Mouse (Mus musculus) MEL (cell line): ENCODE data around the gene Rac2. TPM values are rescaled to one million over a fixed set of nuclear protein-coding genes. Genes with fewer than 3 reads are reported as not detected.

ENCODE experiments used
- DNase-seq: peaks from one replicate; pipeline ENCODE4 v3.0.0; 2011; ENCODE audit warnings: low read depth, low spot score
- H3K27ac ChIP-seq: 2 replicates; pipeline ENCODE4 v1.5.1; 2012; ENCODE audit warnings: low read depth, mild to moderate bottlenecking, control low read depth, low read length, moderate library complexity; ENCODE audit not compliant: control insufficient read depth
- H3K27me3 ChIP-seq, 2 experiments: fragments of 150-350 bp in 1 of 2; sonication (generic) in 1 of 2; 2 replicates each; pipeline ENCODE4 v1.6.1; 2012; ENCODE audit warnings: low read length in 2 of 2, mild to moderate bottlenecking in 2 of 2, improper control_type of control experiment in 1 of 2, moderate library complexity in 1 of 2; ENCODE audit not compliant: insufficient read depth in 2 of 2, control insufficient read depth in 1 of 2
- H3K36me3 ChIP-seq, 2 experiments: 2 replicates each; pipeline ENCODE4 v1.6.1; 2012 to 2014; ENCODE audit warnings: low read length in 2 of 2, improper control_type of control experiment in 1 of 2, inconsistent platforms in 1 of 2, mild to moderate bottlenecking in 1 of 2; ENCODE audit not compliant: insufficient read depth in 2 of 2, control insufficient read depth in 1 of 2
- H3K4me1 ChIP-seq, 2 experiments: fragments of 150-350 bp in 1 of 2; sonication (generic) in 1 of 2; 2 replicates each; pipeline ENCODE4 v1.6.1; 2012; ENCODE audit warnings: low read length in 2 of 2, improper control_type of control experiment in 1 of 2, mild to moderate bottlenecking in 1 of 2; ENCODE audit not compliant: insufficient read depth in 2 of 2, control insufficient read depth in 1 of 2
- H3K4me3 ChIP-seq, 2 experiments: fragments of 150-350 bp in 1 of 2; sonication (generic) in 1 of 2; 2 replicates each; pipeline ENCODE4 v1.5.1; 2012; ENCODE audit warnings: low read depth in 2 of 2, low read length in 2 of 2, mild to moderate bottlenecking in 2 of 2, moderate library complexity in 2 of 2, control low read depth in 1 of 2, improper control_type of control experiment in 1 of 2; ENCODE audit not compliant: control insufficient read depth in 1 of 2, insufficient read depth in 1 of 2
- H3K79me2 ChIP-seq: 2 replicates; pipeline ENCODE4 v1.6.1; 2012; ENCODE audit warnings: mild to moderate bottlenecking, low read length, moderate library complexity; ENCODE audit not compliant: control insufficient read depth, poor library complexity, insufficient read depth
- H3K9ac ChIP-seq: 2 replicates; pipeline ENCODE4 v1.6.1; 2012; ENCODE audit warnings: low read depth, mild to moderate bottlenecking, control low read depth, low read length, moderate library complexity; ENCODE audit not compliant: control insufficient read depth, poor library complexity, severe bottlenecking
- H3K9me3 ChIP-seq: fragments of 150-350 bp; sonication (generic); replicated peaks from 2 replicates; pipeline ENCODE4 v1.6.1; 2012; ENCODE audit warnings: mild to moderate bottlenecking, low read length, improper control_type of control experiment, moderate library complexity; ENCODE audit not compliant: insufficient read depth
- CHD2 ChIP-seq: IDR thresholded peaks from 2 replicates; pipeline ENCODE4 v1.6.1; 2011; ENCODE audit warnings: low read length, improper control_type of control experiment
- CTCF ChIP-seq, 3 experiments: IDR thresholded peaks in 2 of 3; conservative IDR thresholded peaks in 1 of 3; 2 replicates each; pipeline ENCODE4 v1.5.1; 2011 to 2012; ENCODE audit warnings: low read length in 3 of 3, low read depth in 2 of 3, mild to moderate bottlenecking in 2 of 3, improper control_type of control experiment in 1 of 3, inconsistent platforms in 1 of 3, mixed read lengths in 1 of 3, moderate library complexity in 1 of 3; ENCODE audit not compliant: control insufficient read depth in 1 of 3, insufficient read depth in 1 of 3, poor library complexity in 1 of 3, severe bottlenecking in 1 of 3
- ETS1 ChIP-seq: IDR thresholded peaks from 2 replicates; pipeline ENCODE4 v1.6.1; 2012; ENCODE audit warnings: low read depth, mild to moderate bottlenecking, inconsistent platforms, low read length, improper control_type of control experiment, moderate library complexity
- JUND ChIP-seq: IDR thresholded peaks from 2 replicates; pipeline ENCODE4 v1.6.1; 2011; ENCODE audit warnings: low read depth, mild to moderate bottlenecking, improper control_type of control experiment, low read length
- MAX ChIP-seq: IDR thresholded peaks from 2 replicates; pipeline ENCODE4 v1.6.1; 2011; ENCODE audit warnings: low read length, improper control_type of control experiment
- MEF2A ChIP-seq: IDR thresholded peaks from 2 replicates; pipeline ENCODE4 v1.6.1; 2014; ENCODE audit warnings: low read depth, mild to moderate bottlenecking, inconsistent platforms, low read length, improper control_type of control experiment; ENCODE audit not compliant: poor library complexity, insufficient replicate concordance, severe bottlenecking; ENCODE audit errors: extremely low read depth
- NELFE ChIP-seq: IDR thresholded peaks from 2 replicates; pipeline ENCODE4 v1.6.1; 2011; ENCODE audit warnings: low read depth, low read length, improper control_type of control experiment
- RCOR1 ChIP-seq: IDR thresholded peaks from 2 replicates; pipeline ENCODE4 v1.6.1; 2012; ENCODE audit warnings: low read depth, mild to moderate bottlenecking, inconsistent platforms, low read length, improper control_type of control experiment
- SIN3A ChIP-seq: IDR thresholded peaks from 2 replicates; pipeline ENCODE4 v1.6.1; 2012; ENCODE audit warnings: low read length, improper control_type of control experiment, inconsistent platforms
- SMC3 ChIP-seq: IDR thresholded peaks from 2 replicates; pipeline ENCODE4 v1.6.1; 2011; ENCODE audit warnings: low read depth, low read length, improper control_type of control experiment
- TCF12 ChIP-seq: IDR thresholded peaks from 2 replicates; pipeline ENCODE4 v1.6.1; 2014; ENCODE audit warnings: low read depth, mild to moderate bottlenecking, inconsistent platforms, low read length, improper control_type of control experiment, moderate library complexity
- polyA plus RNA-seq, 2 experiments: library from polyadenylated mRNA; stranded (reverse) in 1 of 2; unstranded in 1 of 2; fragments of >175 nt in 1 of 2; fragments of >200 nt in 1 of 2; gene quantifications; 2 replicates each; pipeline versions ENCODE4 v1.2.1 to v1.2.4; 2012; ENCODE audit warnings: low replicate concordance in 2 of 2, low read depth in 1 of 2; ENCODE audit not compliant: insufficient read length in 2 of 2, insufficient read depth in 1 of 2, missing spikeins in 1 of 2
- total RNA-seq: library from RNA; depleted of rRNA; stranded (reverse); fragments of 300-350 nt; gene quantifications from 2 replicates; pipeline ENCODE4 v1.2.3, GENCODE M21; 2012

Rac2 gene
- total and polyA plus RNA-seq, 3 experiments, result 257 to 881 (median 772) TPM

DNA sequence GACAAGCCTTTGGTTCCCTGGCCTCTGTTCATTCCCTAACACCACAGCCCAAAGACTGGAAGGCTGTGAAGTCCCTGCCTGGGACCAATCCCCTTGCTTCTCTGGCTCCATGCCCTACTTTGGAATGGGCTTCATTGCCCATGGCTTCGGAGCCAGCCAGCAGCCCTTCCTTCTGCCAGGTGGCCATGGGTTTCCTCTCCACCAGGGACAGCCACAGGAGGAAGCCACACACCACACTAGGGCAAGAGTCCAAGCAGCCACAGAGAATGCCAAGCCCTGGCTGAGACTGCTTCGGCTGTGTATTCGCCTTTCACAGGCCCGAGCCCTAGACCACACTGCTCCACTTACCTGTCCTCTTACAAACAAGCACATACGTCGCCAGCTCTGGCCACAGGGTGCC, 33.5 kb upstream of the Rac2 start:
- Histone ChIP-seq H3K27me3 (no peaks in the 10 kb centered on the region), H3K27ac (no peak overlapping the region), H3K4me1 (no peaks in the 10 kb centered on the region), H3K79me2 (no peaks in the 10 kb centered on the region), H3K4me3 (no peak overlapping the region), H3K9ac (no peak overlapping the region), H3K36me3 (no peaks in the 10 kb centered on the region), H3K9me3 (no peaks in the 10 kb centered on the region)
- DNase-seq, result no peak
- TF ChIP-seq CHD2, result no peak
- no peak for TF ChIP-seq RCOR1

DNA sequence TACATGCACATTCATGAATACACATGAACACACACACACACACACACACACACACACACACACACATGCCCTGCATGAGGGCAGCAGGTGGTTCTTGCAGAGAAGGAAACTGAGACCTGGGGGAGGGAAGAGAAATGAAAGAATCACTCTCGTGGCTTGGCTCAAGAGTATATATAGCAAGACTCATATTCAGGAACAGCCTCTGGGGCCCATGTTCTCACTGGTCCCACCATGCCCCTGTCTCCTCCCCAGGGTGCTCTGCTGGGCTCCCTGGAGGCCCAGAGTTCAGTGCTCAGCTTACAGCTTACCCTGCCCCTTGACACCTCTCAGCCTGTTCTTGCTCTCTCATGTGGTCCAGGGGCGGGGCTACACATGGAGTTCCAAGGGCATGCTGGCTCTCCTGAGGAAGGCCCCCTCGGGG, 32.8 kb upstream of the Rac2 start:
- H3K4me3 ChIP-seq, result no peak overlapping the region
- DNase-seq, result no peak
- H3K79me2 ChIP-seq, result no peaks in the 10 kb centered on the region
- no peaks in the 10 kb centered on the region for H3K27me3 ChIP-seq
- no peak overlapping the region for H3K9ac ChIP-seq
- H3K36me3 ChIP-seq, result no peaks in the 10 kb centered on the region
- H3K9me3 ChIP-seq, result no peaks in the 10 kb centered on the region
- H3K4me1 ChIP-seq, result no peaks in the 10 kb centered on the region
- TF ChIP-seq CTCF (IDR thresholded peaks at IDR 0.05 in 2 of 3, conservative IDR thresholded peaks at IDR 0.05 in 1 of 3; ENCODE audit: control insufficient read depth in 1 of 3, insufficient read depth in 1 of 3, low read depth in 2 of 3, low read length in 3 of 3, poor library complexity in 1 of 3, severe bottlenecking in 1 of 3) (no peak), MAX (no peak), NELFE (no peak), JUND (no peak)
- no peak overlapping the region for H3K27ac ChIP-seq

DNA sequence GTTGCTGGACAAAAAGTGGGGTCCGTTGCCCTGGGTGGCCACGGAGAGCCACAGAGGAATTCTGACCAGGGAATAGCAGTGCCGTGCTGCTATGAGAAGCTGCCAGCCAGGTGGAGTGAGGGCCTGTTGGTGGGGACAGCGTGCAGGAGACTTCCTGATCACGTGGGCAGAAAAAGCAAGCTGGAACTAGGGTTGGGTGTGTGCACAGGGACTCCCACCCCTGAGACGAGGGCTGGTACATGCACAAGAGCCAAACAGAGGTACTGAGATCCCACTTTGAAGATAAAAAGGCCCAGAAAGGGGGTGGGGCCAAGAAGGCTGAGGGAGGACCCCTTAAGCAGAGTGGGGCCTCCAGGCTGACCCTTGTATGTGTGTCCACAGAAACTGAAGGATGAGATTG, 31.7 kb upstream of the Rac2 start:
- Histone ChIP-seq H3K79me2 (no peaks in the 10 kb centered on the region), H3K36me3 (no peaks in the 10 kb centered on the region), H3K9ac (no peak overlapping the region), H3K4me1 (no peaks in the 10 kb centered on the region), H3K9me3 (no peaks in the 10 kb centered on the region), H3K4me3 (no peak overlapping the region), H3K27ac (no peak overlapping the region), H3K27me3 (no peaks in the 10 kb centered on the region)
- TF ChIP-seq SIN3A, result no peak
- no peak for TF ChIP-seq TCF12
- TF ChIP-seq MEF2A, result no peak
- no peak for TF ChIP-seq CTCF (IDR thresholded peaks at IDR 0.05 in 2 of 3, conservative IDR thresholded peaks at IDR 0.05 in 1 of 3; ENCODE audit: control insufficient read depth in 1 of 3, insufficient read depth in 1 of 3, low read depth in 2 of 3, low read length in 3 of 3, poor library complexity in 1 of 3, severe bottlenecking in 1 of 3)
- no peak for TF ChIP-seq ETS1
- no peak for TF ChIP-seq NELFE
- no peak for TF ChIP-seq SMC3
- no peak for DNase-seq
